Mouse (Mus musculus) liver, postnatal 0 days (tissue): ENCODE results near the gene Rab11a. TPM values are rescaled to one million over a fixed set of nuclear protein-coding genes. Genes with fewer than 3 reads are reported as not detected.

Experiments used
- ATAC-seq: fragments of 200-750 bp; cut with Nextera tagmentation; 2 replicates; pipeline ENCODE4 v1.8.0; 2017; ENCODE audit warnings: mild to moderate bottlenecking, moderate library complexity
- DNase-seq: peaks from one replicate; pipeline ENCODE4 v3.0.0-alpha.2; 2016
- H3K27ac ChIP-seq: fragments of 300-500 bp; sonication (generic); 2 replicates; pipeline ENCODE4 v1.5.1; 2014; ENCODE audit warnings: antibody characterized with exemption, moderate library complexity, mild to moderate bottlenecking, low read depth
- H3K27me3 ChIP-seq: fragments of 300-500 bp; sonication (generic); 2 replicates; pipeline ENCODE4 v1.6.1; 2014; ENCODE audit warnings: low read length, control low read depth, mixed read lengths; ENCODE audit not compliant: insufficient read depth
- H3K36me3 ChIP-seq: fragments of 300-500 bp; sonication (generic); replicated peaks from 2 replicates; pipeline ENCODE4 v1.6.1; 2014; ENCODE audit warnings: mild to moderate bottlenecking, control low read depth, low read length, moderate library complexity, mixed read lengths; ENCODE audit not compliant: insufficient read depth
- H3K4me1 ChIP-seq: fragments of 300-500 bp; sonication (generic); 2 replicates; pipeline ENCODE4 v1.6.1; 2014; ENCODE audit warnings: antibody characterized with exemption, mild to moderate bottlenecking, control low read depth; ENCODE audit not compliant: insufficient read depth
- H3K4me2 ChIP-seq: fragments of 300-500 bp; sonication (generic); 2 replicates; pipeline ENCODE4 v1.6.1; 2014; ENCODE audit warnings: low read depth, mild to moderate bottlenecking, low read length, moderate library complexity, mixed read lengths
- H3K4me3 ChIP-seq: fragments of 300-500 bp; sonication (generic); 2 replicates; pipeline ENCODE4 v1.5.1; 2014; ENCODE audit warnings: low read depth, low read length
- H3K9ac ChIP-seq: fragments of 300-500 bp; sonication (generic); replicated peaks from 2 replicates; pipeline ENCODE4 v1.6.1; 2014; ENCODE audit warnings: mild to moderate bottlenecking, moderate library complexity
- H3K9me3 ChIP-seq: fragments of 300-500 bp; sonication (generic); 2 replicates; pipeline ENCODE4 v1.6.1; 2016; ENCODE audit warnings: mild to moderate bottlenecking, control low read depth, low read length, mixed read lengths
- CTCF ChIP-seq: sonication (generic); IDR thresholded peaks from 2 replicates; pipeline ENCODE4 v1.5.1; 2016; ENCODE audit warnings: antibody characterized with exemption, low read depth
- EP300 ChIP-seq: IDR thresholded peaks from 2 replicates; pipeline ENCODE4 v1.6.1; 2016; ENCODE audit warnings: antibody characterized with exemption, low read depth, mild to moderate bottlenecking
- WGBS: fragments of 180-500 bp; shearing (Covaris S2); extraction: QIAGEN DNeasy Blood & Tissue Kit; methylation state at CpG from one replicate; pipeline ENCODE4 v1.1.7; 2014; ENCODE audit not compliant: insufficient replicate concordance; 5-methylcytosine and 5-hydroxymethylcytosine counted together
- polyA plus RNA-seq: library from polyadenylated mRNA; unstranded; fragments of >200 nt; fragmentation: Nextera tagmentation; extraction: Ambion mirVana; gene quantifications from 2 replicates; pipeline ENCODE4 v1.2.1, GENCODE M21; 2015

The Rab11a gene
- polyA plus RNA-seq, 1 experiment from 2014 or later, result 331 TPM

- peaks cover 11% of the 10 kb centered on the region for H3K36me3 ChIP-seq
- H3K27ac ChIP-seq, result no peak overlapping the region
- ATAC-seq (no peak), DNase-seq (no peak)
- H3K9me3 ChIP-seq, result no peaks in the 10 kb centered on the region
- H3K27me3 ChIP-seq, result no peaks in the 10 kb centered on the region
- no peak overlapping the region for H3K4me2 ChIP-seq
- TF ChIP-seq CTCF (no peak), EP300 (no peak)
- WGBS, result 87% methylated on average over 1 of the region's 1 CpGs
- no peak overlapping the region for H3K9ac ChIP-seq
- no peak overlapping the region for H3K4me3 ChIP-seq
- H3K4me1 ChIP-seq, result peaks cover 24% of the 10 kb centered on the region
Measured at GRCm38 (mm10) chr9:64701651-64702050, 35.9 kb downstream of the Rab11a start.

- TF ChIP-seq CTCF (no peak), EP300 (no peak)
- no peaks in the 10 kb centered on the region for H3K9me3 ChIP-seq
- no peak overlapping the region for H3K9ac ChIP-seq
- no peak overlapping the region for H3K4me2 ChIP-seq
- H3K4me3 ChIP-seq, result no peak overlapping the region
- ATAC-seq (peak; percentile 47; the same call in 1 of the 2 replicates), DNase-seq (no peak)
- H3K4me1 ChIP-seq, result peaks cover 24% of the 10 kb centered on the region
- no peaks in the 10 kb centered on the region for H3K27me3 ChIP-seq
- 74% methylated on average over 4 of the region's 4 CpGs for WGBS
- no peak overlapping the region for H3K27ac ChIP-seq
- H3K36me3 ChIP-seq, result peaks cover 10% of the 10 kb centered on the region
Measured at GRCm38 (mm10) chr9:64700451-64701311, 36.9 kb downstream of the Rab11a start.

DNA sequence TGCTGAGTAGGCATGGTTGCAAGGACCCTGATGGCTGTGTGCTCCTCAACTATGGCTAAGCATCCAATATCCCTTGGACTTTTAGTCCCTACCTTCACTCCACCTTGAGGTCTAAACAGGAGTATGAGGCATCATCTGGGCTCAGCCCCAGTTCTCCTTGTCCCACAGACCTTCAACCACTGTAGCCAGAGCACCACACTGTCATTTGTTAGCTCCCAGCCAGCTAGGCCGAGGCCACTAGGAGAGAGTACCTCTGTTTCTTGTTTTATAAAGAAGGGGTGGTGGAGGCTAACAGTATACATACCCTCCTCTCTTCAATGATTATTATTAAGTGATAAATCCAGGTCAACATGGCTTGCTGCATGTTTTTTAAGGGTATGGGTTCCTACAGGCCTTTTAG is 39.0 kb downstream of the Rab11a start:
- H3K4me2 ChIP-seq, result no peak overlapping the region
- TF ChIP-seq EP300, result no peak
- no peak for TF ChIP-seq CTCF
- DNase-seq (no peak), ATAC-seq (no peak)
- H3K4me3 ChIP-seq, result no peak overlapping the region
- H3K9ac ChIP-seq, result no peak overlapping the region
- H3K27me3 ChIP-seq, result no peaks in the 10 kb centered on the region
- peaks cover 16% of the 10 kb centered on the region for H3K36me3 ChIP-seq
- no peaks in the 10 kb centered on the region for H3K9me3 ChIP-seq
- 95% methylated on average over 1 of the region's 1 CpGs for WGBS
- H3K27ac ChIP-seq, result no peak overlapping the region
- H3K4me1 ChIP-seq, result peaks cover 12% of the 10 kb centered on the region

DNA sequence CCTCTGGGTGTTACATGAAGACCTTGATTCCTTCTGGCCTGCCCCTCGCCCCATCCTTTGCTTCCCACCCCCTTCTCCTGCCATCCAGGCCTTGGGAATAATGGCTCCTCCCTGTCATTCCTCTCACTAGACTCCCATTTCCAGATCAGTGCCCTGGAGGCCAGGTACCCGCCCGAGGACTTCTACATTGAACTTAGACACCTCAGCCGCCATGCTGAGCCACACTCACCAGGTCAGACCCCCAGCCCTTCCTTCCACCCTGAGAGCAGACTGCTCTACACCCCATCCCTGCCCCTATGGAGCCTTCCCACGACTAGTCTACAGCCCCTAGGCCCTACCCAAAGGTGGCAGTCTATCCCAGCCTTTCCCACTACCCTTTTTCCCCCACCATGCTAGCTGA is 39.9 kb downstream of the Rab11a start:
- H3K4me1 ChIP-seq, result peaks cover 7% of the 10 kb centered on the region
- no peak overlapping the region for H3K4me2 ChIP-seq
- H3K27me3 ChIP-seq, result no peaks in the 10 kb centered on the region
- TF ChIP-seq CTCF, result no peak
- TF ChIP-seq EP300, result no peak
- H3K9me3 ChIP-seq, result no peaks in the 10 kb centered on the region
- no peak overlapping the region for H3K9ac ChIP-seq
- ATAC-seq, result no peak
- no peak overlapping the region for H3K27ac ChIP-seq
- no peak for DNase-seq
- H3K4me3 ChIP-seq, result no peak overlapping the region
- peaks cover 16% of the 10 kb centered on the region for H3K36me3 ChIP-seq
- WGBS, result 85% methylated on average over 5 of the region's 5 CpGs

- Histone ChIP-seq H3K4me3 (no peak overlapping the region), H3K9me3 (no peaks in the 10 kb centered on the region), H3K4me2 (no peak overlapping the region), H3K4me1 (peaks cover 2% of the 10 kb centered on the region; the same call in 1 of the 2 replicates), H3K9ac (no peak overlapping the region), H3K27ac (no peak overlapping the region), H3K36me3 (peaks cover 16% of the 10 kb centered on the region), H3K27me3 (no peaks in the 10 kb centered on the region)
- WGBS, result 76% methylated on average over 1 of the region's 1 CpGs
- DNase-seq (no peak), ATAC-seq (no peak)
- no peak for TF ChIP-seq CTCF
- no peak for TF ChIP-seq EP300
Measured at GRCm38 (mm10) chr9:64697006-64697405, 40.6 kb downstream of the Rab11a start.

DNA sequence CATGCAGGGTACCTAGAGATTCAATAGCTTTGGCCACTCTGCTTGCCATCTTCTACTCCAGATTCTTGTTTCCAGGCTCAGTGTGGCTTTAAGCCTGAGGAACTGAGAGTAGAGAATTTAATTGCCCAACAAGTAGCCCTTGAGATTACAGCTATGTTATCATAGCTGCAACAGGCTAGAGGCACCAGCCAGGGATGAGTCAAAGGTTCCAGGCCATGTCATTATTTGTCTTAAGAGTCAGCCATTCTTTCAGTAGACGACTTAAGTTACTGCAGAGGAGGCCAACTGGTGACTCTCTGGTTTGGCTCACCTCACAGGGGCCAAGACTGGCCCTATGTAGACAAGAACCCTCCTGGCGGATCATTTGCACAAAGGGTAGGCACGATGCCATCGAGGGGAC is 41.2 kb downstream of the Rab11a start:
- WGBS, result 83% methylated on average over 4 of the region's 4 CpGs
- H3K27me3 ChIP-seq, result no peaks in the 10 kb centered on the region
- no peak overlapping the region for H3K27ac ChIP-seq
- DNase-seq (no peak), ATAC-seq (no peak)
- H3K4me1 ChIP-seq, result peaks cover 2% of the 10 kb centered on the region; the same call in 1 of the 2 replicates
- H3K36me3 ChIP-seq, result peaks cover 16% of the 10 kb centered on the region
- no peak overlapping the region for H3K4me3 ChIP-seq
- H3K4me2 ChIP-seq, result no peak overlapping the region
- H3K9me3 ChIP-seq, result no peaks in the 10 kb centered on the region
- TF ChIP-seq EP300 (no peak), CTCF (no peak)
- no peak overlapping the region for H3K9ac ChIP-seq
